Mouse (Mus musculus) kidney, adult 18-20 months (tissue): ENCODE measurements at regions not wholly inside any gene's neighbourhood (a gene's known extent, or its start where the extent isn't known, plus 50 kb on each side); places are given as distances from the start of the nearest gene placed in this dataset.

Source experiments
- DNase-seq: peaks from one replicate; pipeline ENCODE4 v3.0.0; 2021

DNA sequence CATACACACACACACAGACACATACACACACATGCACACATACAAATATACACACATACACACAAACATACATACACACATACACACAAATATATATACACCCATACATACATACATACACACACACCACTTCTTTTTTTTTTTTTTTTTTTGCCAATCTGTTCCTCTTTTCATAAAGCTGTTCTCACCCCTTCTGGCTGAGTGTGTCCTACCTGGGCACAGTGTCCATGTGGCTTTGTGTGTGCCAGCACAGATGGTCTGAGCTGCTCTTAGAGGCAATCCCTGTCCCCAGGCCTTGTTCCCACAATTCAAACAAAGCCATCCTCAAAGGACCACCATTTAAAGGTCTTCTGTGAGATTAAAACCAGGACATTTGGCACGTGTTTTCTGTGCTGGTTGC is 127.6 kb upstream of the Prep start:
- no peak for DNase-seq

DNA sequence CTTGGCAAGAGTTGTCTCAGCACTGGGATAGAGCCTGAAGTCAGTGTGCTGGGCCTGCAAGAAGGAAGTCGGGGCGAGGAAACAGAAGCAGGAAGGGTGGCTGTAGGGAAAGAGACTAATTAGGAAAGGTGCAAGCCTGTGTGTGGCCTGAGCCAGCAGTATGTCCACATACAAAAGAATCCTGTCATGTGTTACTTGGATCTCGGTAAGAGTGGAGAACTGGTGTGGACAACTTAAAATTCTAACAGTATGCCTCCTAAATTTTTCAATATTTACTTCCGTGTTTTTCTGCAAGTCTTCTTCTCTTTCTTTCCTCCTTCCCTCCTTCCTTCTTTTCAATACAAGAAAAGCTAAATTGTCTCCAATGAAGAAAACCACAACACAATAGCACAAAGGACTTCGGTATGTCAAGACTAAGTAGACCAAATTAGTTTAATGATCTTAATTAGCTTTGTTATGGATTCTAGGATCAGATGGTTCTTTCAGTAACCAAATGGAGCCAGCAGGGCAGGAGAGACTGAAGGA is 130.0 kb upstream of the Prep start:
- no peak for DNase-seq

DNA sequence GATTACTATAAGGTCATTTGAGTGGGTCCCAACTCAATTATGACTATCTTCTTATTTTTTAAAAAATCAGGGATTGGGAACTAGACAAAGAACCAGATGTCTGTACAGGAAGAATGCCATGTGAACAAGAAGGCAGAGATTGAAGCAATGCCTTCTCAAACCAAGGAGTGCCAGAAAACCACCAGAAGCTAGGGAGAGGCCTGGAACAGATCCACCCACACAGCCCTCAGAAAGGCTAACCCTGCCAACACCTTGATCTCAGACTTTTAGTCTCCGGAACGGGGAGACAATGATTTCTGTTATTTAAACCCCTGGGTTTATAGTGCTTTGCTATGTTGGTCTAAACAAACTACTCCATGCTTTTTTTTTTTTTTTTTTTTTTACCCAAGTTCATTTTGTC is 136.2 kb upstream of the Prep start:
- no peak for DNase-seq

DNA sequence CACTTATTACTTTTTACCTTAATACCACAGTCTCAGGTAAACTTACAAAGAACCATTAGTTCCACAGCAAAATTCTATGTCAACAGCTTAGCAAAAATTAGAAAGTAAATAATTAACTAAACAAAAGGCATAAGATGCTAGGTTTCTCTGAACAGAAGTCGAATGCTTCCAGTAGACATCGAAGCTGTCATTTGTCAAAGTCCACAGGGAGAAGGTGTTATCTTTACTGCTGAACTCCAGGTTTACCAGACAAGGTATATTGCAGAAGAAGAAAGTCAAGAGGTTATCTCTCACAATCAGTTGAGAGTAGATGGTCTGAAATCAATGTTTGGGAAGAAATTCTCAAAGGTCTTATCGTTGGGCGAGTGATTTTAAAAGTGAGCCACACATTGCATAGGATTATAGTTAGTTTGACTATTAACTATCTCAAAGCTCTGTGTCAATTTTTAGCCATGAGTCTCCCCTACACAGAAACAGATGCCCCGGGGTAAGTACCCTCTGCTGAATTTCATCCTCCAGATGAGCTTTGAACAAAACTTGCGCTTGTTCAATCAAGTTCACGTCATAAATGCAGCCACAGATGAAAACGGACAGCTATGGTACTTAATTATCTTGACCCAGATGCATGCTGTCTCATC is 153.1 kb upstream of the Prep start:
- no peak for DNase-seq

DNA sequence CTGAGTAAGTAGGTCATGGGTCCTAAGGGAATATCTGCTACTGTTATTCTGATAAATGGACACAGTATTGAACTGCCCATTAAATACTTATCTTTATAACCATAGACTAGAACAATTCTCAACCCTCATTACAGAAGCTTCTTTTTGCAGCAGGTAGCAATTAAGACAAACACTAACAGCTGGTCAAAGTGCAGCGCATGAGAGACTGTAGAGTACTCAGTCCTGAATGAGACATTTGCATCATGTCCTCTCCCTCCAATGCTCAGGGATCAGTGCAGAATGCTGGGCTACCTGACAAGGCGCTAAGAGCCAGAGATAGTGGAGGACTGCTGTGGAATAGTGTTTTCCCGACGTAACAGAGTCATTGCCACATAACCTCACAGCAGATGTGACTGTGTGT is 162.5 kb upstream of the Prep start:
- no peak for DNase-seq

DNA sequence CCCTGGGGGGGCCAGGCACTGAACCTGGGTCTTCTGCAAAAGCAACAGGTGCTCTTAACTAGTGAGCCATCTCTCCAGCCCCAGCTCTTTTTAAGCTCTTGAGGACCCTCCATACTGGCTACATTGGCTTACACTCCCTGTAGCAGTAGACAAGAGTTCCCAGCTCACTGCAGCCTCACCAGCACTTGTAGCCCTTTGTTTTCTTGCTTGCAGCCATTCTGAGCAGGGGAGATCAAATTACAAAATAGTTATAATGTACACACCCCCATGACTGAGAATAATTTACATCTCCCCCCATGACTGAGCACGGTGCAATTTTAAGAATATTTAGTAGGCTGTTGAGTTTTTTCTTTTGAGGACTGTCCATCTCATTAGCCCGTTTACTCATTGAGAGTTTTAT is 165.8 kb upstream of the Prep start:
- DNase-seq, result no peak

DNA sequence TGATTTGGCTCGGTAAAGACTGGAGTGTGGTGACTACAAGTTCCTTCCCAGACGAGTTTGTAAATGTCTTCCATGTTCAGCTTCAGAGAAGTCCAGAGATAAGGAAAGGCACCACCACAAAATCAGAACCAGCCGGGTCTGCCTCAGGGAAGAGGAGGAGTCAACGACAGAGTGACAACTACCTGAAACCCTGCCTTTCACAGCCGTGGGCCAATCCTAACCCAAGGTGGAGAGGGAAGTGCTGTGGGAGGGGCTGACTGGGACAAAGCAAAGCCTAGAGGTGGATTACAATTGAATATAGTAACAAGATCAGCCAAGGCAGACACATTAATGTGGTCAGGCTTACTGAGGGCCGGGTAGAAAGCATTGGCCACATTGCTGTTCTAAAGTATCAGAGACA is 174.9 kb upstream of the Prep start:
- no peak for DNase-seq

DNA sequence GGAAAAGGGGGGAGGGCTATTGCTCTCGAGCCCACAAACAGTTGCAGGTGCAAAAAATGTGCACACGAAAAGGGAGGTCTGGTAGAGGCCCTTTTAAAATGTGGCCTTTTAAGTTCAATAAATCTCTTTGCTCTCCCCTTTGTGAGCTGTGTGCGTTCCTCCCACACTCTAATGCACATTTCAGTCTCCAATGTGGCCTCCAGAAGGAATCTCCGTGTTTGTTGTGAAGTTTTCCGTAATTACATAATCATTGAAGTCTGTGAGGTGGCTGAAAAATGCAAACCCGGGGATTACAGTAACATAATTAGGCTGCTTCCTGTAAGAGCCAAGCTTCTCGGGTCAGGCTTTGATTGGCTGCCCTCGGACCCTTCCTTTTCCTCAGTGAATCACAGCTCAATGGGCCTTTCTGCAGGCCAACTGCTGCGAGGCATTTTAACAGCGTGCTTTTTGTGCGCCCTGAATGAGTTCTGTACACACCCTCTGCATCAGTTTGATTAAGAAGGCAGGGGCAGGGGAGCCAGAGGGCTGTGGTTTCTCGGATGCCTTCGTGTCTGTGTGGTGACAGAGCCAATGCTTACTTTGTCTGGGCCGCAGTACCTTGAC is 179.8 kb upstream of the Prep start:
- no peak for DNase-seq

DNA sequence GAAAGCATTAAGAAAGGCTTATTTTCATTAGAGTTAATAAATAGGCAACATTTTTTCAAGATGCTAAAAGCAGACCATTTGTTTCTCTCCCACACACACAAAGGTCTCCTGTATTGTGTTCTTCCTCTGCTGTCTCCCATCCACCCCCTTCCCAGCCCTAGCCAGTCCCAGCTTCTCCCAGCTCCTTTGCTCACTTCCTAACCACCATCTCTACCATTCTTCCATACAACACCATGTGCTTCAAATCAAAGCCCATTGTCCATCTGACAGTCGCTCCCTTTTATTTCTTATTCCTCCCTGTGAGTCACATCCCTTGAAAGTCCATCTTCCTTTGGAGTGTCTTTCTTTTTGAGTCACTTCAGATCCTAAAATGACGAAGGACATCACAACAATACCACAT is 185.0 kb upstream of the Prep start:
- DNase-seq, result no peak

DNA sequence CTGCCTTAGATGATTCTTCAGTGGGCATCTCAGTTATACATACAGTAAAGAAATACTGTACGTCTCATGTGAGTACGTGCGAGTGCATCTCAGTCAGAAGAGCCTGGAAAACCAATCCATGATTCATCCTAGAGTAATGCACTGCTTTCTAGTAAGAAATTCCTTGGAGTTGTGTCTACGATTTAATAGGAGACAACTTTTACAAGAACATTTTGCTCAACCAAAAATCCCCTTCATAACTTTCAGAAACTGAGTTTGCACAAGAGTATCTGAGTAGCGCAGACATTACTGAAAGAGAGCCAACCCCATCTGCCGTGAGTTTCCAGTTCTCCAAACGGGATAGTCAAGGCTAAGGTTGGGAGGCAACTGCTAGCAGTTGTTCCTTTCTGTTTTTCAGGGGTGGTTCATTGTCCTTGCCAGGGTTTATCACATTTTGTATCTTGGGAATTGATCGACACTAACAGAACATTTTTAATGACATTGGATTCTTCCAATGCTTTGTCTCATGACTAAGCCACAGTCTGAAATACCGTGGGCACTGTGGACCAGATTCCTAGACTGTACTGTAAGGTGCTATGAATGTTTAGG is 189.8 kb upstream of the Prep start:
- DNase-seq, result no peak

DNA sequence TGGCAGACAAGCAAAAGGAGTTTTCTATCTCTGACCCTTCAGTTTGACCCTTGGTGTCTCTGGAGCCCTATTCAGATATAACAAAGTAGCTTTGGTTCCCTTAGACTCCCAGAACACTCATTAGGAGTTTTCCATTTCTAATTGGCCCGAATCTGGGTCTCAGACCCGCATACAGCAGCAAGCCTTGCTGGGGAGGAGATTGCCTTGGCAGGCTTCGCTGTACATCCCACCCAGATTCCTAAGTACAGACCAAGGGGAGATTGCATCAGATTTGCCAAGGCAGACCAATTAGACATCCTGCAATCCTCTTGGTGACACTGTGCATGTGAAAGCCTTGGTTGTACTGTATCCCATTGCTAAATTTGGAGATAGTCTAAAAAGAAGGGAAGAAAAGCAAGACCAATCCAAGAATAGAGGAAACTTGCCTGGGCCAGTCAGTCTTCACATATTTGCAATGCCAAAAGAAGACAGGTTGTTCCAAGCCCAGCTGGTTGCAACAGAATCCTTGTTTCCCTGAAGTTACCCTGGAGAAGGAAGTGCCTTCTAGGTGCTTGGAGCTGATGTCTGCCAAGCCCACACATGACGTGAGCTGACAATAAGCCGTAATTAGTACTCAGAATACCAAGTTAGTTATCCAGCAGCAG is 193.2 kb upstream of the Prep start:
- no peak for DNase-seq

DNA sequence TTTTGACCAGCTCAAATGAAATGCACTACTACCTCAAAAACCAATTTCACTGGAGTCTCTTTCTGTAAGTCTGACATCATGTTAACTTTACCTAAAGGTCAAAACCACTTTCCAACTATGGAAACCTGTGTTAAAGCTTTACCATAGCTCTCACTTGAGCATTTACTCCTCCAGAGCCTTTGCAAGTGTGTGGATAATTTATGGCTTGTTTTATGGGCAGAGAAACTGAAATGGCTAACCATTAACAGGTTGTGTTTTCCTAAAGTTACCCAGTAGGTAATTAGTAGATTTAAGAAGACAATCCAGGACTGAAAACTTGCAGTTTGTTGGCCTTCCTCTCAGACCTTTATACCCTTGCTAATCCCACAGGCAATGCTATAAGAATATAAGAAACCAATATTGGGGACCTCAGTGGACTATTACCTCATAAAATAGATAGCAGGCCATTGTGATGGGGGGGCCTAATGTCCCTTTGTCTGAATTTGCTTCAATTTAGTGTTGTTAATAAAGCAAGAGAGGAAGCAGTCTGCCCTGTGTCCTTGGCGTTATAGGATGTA is 202.7 kb upstream of the Prep start:
- no peak for DNase-seq

DNA sequence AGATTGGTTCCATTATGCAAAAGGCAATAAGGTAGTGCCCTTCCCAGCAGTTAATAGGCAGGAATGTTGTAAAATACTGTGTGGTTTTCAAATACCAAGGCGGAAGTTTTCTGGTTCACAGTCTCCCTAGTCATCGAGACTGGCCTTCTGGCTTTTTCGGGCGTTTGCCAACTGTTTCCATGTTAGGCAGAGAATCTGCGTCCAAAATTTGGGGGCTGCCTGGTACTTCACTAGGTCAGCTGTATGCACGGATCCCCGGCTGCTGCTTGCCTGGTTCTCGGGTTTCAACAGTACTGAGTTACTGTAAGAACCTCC is 204.7 kb upstream of the Prep start:
- DNase-seq, result peak; percentile 24

DNA sequence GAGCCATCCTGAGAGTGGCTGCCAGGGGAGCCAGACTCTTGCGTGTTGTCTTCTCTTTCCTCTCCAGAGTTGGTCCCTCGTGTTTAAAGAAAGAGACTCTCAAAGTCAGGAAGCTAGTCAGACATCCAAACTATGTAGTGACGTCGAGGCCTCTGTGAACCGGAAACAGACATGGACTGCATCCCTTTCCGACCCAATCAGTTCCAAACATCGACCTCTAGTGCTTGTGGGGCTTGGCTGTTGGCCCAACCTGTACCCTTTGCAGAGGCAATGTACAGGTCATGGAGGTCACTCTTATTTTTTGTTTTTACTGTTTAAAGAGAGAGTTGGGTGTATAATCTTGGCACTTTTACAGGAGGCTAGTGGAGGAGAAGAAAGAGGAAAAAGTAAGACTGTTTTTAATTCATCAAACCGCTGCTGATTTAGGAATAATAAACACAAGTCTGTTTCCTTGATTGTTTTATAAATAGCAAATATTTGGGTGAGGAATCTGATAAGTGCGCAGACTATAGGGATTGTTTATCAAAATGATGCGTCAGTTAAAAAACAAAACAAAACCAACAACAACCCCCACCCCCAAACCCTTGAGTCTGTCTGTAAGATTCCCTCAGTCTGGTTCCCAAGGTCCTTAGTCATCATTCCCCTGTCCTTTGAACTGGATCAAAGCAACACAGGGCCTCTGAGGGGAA is 205.2 kb upstream of the Prep start:
- DNase-seq, result peak; percentile 50

DNA sequence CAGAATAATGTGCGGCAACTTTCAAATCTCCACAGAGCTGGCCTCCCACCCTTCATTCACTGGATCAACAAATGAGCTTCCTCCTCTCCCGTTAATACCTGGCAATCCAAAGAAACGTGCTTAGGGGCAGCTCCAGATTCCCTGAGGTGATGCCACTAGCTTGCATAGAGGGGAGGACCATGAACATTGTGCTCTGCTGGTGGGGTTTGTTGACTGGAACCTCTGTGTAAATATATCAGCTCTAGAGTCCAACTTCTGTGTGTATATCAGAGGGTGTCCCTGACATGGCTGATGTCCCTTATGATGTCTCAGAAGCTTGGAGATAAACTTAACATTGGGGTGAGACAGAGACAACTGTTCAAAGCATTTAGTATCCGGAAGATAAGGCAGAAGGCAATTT is 209.6 kb upstream of the Prep start:
- no peak for DNase-seq

DNA sequence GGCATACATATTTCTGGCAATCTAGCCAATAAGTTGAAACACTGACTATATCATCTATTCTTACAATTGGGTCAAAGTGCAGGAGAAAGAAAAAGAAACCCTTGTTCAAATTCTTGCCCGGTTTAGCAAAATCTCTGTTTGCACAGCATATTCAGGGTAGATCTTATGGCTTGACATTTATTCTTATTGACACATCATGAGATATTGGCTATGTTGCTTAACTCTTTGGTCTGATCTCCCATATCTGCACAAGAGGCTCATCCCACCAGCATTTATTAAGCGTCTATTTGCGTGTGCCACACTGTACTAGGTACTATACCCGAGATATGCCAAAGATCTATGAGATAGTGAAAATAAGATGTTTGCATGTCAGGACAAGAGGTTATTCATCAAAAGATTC is 212.9 kb upstream of the Prep start:
- no peak for DNase-seq

DNA sequence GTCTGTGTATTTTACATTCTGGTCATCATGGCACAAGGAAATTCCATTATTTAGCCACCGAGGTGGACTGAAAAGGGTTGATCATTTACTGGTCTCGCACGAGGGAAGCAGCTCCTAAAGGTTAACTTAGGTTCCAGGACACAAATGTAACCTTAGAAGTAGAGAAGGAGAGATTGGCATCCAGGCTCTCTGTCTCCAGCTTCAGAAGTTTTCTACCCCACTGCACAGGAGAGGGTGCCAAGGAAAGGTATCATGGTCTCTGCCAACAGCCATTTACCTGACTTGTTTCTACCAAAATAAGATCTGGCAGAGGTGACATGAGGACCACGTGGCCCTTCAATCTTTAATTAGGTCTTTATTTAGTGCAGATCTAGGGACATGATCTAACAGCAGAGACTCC is 218.0 kb upstream of the Prep start:
- DNase-seq, result peak; percentile 45

DNA sequence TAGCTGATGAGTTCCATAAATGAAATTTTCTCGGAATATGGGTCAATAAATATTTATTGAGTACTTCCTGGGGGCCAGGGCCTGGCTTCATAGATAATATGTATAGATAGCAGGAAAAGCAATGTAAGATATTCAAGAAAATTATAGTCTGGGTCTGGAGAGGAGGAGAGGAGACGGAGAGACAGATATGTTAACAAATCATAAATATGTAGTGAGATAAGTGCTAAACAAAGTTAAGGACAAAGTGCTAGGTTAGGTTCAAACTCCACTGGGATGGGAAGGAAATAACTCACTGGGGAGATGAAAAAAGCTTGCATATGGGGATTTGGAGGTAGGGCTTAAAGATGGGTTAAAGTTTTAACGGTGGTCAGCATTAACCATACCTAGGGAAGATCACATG is 220.2 kb upstream of the Prep start:
- DNase-seq, result no peak

DNA sequence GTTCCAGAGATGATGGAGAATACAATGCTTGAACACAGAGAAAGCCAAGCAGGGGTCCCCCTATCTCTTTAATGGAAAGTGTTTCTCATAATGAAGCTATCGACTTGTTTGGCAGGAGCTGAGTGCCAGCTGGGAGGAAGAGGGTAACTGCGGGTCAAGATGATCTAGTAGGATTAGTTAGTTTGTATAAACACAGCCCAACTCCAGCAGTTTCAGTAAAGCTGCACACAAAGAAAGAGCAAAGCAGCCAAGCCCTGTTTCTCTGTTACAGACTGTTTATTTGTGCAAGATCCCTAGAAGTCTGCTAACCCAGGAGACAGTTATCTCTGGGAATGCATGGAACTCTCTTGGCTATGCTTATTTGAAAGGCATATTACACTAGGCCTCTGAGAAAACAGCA is 220.9 kb upstream of the Prep start:
- no peak for DNase-seq

DNA sequence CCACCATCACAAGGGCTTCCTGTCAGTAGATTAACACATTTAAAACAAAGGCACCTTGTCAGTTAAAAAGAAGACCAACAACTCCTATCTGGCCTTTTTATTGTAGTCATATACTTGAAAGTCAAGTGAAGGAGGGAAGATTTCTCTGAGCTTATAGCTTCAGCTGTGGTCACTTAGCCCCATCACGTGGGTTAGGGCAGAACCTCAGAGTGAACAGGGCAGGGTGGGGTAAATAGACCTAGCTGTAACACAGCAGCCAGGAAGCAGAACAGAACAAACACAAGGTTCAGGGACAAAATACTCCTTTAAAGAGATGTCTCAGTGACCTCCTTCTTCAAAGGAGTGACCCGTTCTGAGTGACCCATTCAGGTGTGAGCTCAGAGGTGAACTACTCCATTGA is 226.6 kb upstream of the Prep start:
- DNase-seq, result no peak

DNA sequence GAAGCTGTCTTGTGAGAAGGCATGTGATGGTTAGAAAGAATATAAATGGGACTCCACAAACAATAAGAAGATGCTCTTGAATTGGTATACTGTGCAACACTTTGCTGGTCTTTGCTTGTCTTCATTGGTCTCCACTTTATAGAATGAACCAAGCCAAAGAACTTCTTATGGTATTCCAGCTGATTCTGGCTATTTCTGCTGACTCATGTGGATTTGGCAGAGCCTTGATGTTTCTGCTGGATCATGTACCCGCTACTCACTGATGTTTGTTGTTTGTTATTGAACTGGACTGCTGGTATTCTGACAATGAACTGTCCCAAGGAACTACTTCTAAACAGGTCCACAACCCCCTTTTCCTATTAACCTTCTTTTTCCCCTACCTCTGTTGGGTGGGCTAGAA is 234.5 kb upstream of the Prep start:
- no peak for DNase-seq

DNA sequence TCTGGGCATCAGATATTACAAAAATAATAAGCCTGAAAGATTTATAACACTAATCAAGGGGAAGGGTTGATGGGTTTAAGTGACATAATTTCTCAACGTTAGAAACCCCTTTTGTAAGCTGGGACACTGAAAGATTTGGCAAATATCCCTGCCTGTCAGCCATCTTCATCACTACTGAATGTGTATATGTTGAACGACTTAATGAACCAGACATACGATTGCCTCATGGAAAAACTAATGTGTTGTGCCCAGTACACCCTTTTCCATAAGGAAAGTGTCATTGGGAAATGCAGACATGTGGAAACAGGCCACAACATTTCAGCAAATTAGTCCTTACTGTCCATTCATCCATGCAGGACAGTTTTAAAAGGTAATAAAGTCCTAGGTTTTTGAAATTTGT is 240.7 kb upstream of the Prep start:
- no peak for DNase-seq

DNA sequence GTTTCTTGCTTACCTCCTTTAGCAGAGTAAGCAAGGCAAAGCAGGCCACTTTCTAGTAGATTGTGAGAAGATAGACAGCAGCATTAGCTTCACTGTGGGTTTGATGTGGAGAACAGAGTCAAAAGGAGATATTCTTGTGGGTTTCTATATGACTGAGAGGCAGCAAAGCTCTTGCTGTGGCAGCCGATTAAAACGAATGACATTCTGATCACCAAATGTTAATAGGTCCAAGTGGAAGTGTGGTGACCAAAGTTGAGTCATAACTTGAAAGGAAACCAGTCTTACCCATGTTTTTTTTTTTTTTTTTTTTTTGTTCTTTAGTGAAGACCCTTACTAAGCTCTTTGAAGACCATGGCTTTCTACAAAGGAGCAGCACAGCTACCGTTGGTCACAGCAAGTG is 245.3 kb upstream of the Prep start:
- no peak for DNase-seq

DNA sequence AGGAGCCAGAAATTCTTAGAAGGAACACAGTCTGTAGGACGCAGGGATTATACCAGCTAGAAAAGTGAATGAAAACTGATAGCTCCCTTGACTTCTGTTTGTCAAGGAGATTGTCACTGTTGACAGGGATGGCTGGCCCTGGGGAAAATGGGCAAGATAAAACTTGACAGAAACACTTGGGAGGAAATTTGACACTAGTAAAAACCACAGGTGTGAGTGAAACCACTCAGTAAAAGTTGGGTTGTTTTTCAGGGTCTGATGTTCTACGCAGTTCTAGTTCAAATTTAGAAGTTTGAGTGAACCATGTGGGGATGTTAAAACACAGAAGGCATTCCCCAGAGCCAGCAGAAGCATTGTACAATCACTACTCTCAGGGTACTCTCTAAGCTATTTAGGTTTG is 246.6 kb upstream of the Prep start:
- no peak for DNase-seq
